Mouse (Mus musculus) inflammation-experienced regulatory T-cells, adult 16 weeks (primary cell): Measurements from ENCODE around the gene Vps41. TPM values are rescaled to one million over a fixed set of nuclear protein-coding genes. Genes with fewer than 3 reads are reported as not detected.

Experiments used
- polyA plus RNA-seq: library from polyadenylated mRNA; unstranded; fragments of 100-300 nt; shearing (Covaris generic); gene quantifications from one replicate; pipeline ENCODE4 v1.2.1, GENCODE M21; 2017

Gene Vps41
- polyA plus RNA-seq = 118 TPM

DNA sequence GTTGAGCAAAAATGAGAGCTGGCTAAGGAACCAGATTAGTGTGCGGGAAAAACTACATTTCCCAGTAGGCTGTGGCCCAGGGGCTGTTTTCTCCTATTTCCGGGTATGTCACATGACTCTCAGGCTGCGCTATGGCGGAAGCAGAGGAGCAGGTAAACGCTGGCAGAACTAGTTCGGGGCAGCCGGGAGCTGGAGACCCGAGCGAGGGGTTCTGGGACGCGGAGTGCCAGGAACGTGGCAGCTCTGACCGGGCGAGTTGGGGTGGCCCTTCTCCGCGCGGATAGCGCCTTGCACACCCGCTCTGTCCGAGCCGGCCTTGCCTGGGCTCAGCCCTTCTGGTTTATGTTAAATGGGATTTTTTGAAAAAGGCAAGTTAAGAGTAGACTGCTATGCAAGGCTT is at the start of gene Vps41:
TSS of gene Vps41 (plus strand) at position 102 of the 400 bp plus-strand sequence.

Other genes with a start within 250 kb of the Vps41 start
- gene Amph, start 230.9 kb downstream of the Vps41 start, polyA plus RNA-seq = 0.35 TPM